Mouse (Mus musculus) T-helper 2 cell (primary cell): ENCODE measurements at regions not wholly inside any gene's neighbourhood (a gene's known extent, or its start where the extent isn't known, plus 50 kb on each side); places are given as distances from the start of the nearest gene placed in this dataset.
"Not testable (repeated sequence)": the region's sequence is repeated elsewhere in the genome, so short reads cannot be mapped to it uniquely, and the experiment has no call there.

Experiments
- in situ Hi-C: fragments of 300-600 bp; cut with MboI, MseI; formaldehyde crosslinking; loops from one replicate; pipeline ENCODE4 v1.15.1; 2025; ENCODE audit warnings: high pct_unique_total_duplicates

DNA sequence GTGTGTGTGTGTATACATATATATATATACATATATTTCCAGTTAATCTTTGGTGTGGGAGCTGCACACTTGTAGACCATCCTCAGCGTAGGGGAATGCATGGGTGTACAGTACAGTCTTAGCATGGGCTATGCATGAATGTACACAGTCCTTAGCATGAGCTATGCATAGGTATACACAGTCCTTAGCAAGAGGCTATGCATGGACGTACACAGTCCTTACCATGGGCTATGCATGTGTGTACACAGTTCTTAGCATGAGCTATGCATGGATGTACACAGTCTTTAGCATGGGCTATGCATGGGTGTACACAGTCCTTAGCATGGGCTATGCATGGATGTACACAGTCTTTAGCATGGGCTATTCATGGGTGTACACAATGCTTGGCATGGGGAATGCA, 70.5 kb downstream of the Rchy1 start:
- in situ Hi-C loops, result no loop called here

DNA sequence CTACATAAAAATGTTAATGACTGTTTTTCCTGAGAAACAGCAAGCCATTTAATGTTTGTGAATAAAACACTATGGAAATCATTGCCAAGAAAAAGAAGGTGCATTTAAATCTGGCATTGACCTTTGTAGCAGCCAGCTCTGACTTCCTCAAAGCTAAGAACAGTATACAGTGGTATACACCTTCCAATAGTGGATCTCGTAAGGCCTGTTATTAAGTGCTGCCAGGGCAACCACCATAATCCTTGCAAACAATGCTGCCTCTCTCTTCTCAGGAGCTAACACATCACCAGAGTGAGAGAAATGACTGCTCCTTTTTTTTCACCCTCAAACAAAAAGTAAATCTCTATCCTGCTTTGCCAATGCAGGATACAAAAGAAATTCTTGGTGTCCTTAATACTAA, 81.1 kb downstream of the Rchy1 start:
- in situ Hi-C loops, result no loop called here

DNA sequence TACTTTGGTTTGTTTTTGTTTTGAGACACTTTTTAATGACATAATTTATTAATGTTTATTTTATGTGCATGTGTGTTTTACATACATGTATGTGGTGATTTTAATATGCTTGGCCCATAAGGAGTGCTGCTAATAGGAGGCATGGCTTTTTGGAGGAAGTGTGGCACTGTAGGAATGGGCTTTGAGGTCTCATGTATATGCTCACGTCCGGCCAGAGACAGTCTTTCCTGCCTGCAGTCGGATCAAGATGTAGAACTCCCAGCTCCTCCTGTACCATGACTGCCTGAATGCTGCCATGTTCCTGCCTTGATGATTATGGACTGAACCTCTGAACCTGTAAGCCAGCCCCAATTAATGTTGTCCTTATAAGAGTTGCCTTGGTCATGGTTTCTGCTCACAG, 82.6 kb downstream of the Rchy1 start:
- in situ Hi-C loops, result no loop called here

DNA sequence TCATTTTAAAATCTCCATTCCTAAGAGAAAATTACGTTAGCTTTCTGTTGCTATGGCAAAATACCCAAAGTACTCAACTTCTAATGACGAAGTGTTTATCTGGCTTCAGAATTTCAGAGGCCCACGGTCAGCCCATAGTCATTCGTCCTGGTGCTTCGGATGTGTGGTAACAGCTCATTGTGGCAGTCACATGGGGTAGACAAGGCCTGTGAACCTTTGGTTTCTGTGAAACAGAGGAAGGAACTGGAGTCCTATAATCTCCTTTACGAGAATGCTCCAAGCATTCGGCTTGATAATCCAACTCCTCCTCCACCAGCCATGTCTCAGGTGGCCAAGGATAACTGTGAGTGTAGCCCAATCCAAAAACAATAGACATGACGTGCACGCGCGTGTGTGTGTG, 84.2 kb downstream of the Rchy1 start:
- in situ Hi-C loops, result no loop called here

DNA sequence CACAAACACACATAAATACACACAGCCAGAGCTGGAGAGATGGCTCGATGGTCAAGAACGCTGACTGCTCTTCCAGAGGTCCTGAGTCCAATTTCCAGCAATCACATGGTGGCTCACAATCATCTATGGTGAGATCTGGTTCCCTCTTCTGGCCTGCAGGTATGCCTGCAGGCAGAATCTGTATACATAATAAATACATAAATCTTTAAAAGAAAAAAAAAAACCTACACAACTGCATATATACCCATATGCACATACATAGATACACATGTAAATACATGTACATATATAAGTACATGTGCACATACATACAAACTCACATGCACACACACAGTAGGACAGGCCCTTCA, 86.2 kb downstream of the Rchy1 start:
- in situ Hi-C loops, result no loop called here

DNA sequence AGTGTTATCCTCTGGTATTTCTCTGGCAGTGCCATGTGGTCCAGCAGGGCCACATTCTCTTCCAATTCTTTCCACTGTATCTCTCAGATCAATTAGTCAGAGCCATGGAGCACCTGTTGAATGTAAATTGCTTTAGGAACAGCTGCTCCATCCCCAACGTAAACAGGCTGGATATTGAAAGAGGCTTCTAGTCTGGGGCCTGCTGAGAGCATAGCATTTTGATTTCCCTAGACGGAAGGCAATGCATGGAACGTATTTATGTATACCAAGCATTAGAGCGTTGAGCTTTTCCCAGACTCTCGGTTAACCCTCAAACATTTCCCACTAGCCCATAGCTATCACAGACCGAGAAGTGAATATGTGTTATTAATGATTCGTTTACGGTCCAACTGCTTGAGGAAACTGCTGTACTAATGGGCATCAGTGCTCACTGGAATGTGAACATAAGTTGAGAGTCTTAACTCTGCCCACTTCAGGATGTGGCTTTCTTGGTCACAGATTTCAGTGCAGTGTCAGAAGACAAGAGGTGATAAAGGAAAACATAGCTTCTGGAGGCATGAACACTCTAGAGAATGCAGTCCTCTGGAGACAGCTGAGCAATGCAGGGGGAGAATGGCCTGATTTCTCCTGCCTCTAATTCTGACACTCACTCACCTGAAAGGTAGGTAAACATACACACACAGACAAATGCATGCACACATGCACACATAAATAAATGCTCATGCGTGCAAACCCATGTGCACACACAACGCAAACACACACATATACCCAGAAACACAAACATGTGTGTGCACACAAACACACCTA, 86.8 kb downstream of the Rchy1 start:
- in situ Hi-C loops, result no loop called here

DNA sequence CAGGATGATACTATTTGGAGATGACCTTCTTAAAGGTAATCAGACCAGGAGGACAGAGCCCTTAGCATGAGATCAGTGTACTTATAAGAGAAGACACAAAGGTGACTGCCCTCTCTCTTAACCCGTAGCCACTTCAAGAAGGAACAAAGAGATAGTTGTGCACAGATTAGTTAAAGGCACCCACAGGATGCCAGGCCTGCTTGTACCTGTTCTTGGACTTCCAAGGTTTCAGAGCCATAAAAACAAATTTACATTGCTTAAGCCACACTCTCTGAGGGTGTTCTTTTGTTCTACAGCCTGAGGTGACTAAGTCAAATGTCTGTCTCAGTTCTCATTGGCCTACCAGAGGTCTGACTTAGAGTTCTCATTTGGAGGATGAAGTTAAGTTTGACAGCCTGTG, 90.1 kb downstream of the Rchy1 start:
- in situ Hi-C loops, result no loop called here

DNA sequence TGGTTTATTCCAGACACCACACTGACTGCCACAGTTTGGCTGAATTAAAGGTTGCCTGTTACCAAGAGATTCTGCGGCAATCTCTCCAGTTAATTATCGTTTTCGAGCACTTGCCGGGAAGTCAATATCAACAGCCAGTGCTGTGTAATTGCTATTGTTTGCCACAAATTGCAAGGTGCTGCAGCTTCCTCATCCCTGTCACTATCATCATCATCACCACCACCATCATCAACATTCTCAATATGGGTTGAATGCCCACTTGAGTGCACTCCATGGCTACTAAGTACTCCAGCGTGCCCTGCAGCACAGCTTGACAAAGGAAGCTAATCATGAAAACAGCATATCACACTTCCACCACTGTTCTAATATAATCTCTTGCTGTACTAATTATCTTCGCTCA, 93.1 kb downstream of the Rchy1 start:
- in situ Hi-C loops, result no loop called here

DNA sequence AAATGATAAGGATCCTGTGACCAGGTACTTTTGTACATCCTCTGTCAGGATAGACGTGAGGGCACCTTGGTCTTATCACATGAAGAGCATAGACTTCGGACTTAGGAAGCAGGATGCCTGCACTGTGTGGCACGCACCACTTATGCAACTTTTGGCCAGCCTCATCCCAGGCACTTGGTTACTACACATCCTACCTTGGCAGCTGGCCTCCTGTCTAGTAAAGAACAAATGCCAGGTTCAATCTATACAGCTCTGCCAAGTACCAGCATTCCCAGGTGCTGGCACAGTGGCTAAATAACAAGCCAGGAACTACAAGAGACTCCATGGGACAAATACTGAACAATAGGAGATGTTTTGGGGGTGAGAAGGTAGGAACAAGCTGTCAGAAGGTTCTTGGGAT, 96.7 kb downstream of the Rchy1 start:
- in situ Hi-C loops, result no loop called here

DNA sequence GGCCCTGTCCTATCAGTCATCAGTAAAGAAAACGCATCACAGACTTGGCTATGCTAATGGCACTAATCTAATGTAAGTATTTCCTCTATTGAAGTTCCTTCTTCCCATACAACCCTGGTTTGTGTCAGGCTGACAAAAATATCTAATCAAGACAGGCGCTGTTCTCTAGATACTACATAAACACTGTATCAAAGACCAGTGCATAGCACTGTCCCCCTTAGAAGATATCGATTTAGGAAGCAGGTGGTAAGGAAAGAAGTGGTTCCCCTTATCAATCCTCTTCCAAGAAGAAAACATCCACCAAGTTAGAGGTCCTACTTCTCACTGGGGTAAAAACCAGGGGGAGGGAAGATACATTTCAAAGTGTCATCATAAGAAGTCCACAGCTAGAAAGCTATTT, 97.5 kb downstream of the Rchy1 start:
- in situ Hi-C loops, result no loop called here

DNA sequence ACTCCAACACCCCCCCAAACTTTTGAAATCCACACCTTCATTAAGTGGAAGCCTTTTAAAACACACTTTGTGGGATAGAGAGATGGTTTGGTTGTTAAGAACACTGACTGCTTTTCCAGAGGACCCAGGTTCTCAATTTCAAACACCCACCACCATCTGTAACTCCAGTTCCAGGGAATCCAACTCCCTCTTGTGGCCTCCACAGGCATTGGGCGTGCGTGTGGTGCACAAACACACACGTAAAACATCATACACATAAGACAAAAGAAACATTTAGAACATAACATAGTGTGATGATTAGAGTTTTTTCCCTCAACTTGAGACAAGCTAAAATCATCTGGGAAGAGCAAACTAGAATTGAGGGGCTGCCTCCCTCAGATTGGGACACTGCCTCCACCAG, 100.0 kb downstream of the Rchy1 start:
- in situ Hi-C loops, result no loop called here

DNA sequence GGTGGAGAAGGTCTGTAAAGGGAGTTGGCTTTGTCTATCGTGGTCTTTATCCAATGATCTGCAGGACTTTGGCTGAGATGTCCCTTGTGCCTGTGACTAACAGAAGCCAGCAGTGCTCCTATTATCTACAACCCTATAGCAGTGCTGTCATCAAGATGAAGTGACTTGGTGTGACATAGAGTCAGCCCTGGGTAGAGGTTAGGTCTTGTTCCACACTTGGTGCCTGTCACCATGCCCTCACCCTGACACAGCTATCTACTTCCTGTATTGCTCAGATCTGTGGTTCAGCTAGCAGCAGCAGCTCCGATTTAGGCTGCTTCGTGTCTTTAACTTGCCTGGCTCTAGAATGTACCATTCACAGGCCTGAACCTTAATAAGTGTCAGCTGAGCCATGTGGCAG, 100.6 kb downstream of the Rchy1 start:
- in situ Hi-C loops, result no loop called here

DNA sequence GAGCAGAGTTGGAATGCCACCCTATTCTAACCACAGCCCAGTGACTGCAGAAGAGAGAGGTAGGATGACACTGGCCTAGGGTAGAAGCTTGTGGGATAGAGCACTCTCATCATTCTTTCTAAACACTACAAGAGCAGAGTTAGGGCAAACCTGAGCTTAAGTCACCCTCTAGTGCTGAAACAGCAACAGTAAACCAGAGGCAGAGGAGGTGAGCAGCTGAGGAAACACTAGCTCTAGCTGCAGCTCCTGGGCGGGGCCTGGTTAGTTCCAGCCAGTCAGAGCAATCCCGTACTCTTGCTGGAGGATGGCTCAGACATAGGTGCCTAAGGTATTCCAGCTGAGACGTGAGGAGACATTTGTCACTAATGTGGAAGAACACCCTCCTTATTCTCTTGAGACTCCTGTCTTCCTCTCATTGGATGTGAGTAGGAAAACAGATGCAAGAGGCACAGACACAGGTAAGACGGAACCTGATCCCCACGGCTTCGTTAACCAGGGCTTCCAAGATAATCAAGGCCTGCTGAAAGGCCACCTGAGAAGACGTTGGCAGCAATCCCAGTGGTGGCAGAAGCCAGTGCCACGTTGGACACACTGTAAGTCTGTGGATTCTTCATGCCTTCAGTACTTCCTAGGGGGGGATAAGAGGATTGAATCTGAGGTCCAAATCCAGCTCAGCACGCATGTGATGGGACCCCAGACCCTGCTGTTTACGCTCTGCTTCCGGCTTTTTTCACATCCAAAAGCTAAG, 101.3 kb downstream of the Rchy1 start:
- in situ Hi-C loops, result no loop called here

DNA sequence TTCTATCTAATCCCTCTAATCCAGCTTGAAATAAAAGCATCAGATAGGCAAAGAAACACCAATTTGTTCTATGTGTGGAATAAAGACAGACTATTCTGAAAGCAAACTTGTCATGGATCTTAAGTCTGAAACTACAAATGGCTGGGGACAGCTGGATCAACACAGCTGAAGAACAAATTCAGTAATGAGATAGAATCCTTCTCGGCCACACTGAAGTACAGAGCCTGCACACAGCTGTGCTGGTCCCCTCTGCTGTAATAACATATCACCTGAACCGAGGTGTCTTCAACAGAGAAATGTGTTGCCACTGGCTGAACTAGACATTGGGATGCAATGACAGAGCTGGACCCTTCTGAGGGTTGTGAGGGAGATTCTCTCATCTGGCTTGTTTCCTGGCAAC, 102.4 kb downstream of the Rchy1 start:
- in situ Hi-C loops, result no loop called here

DNA sequence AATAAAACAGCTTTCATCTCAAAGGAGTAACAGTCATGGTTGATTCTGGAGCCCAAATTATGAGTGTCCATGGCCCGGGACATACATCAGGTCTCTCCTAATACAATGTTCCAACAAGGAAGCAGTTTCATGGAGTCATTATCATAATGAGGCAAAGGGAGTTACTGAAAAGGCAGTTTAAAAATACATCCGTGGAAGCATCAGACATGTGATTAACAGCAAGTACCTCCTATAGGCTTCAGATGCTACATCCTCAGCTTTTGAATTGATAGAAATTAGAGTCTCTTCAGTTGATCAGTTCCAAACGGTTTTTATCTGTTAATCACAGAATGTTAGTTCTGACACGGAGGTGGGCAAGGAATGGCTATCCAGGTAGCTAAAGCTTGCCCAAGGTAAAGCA, 110.5 kb downstream of the Rchy1 start:
- in situ Hi-C loops, result no loop called here

DNA sequence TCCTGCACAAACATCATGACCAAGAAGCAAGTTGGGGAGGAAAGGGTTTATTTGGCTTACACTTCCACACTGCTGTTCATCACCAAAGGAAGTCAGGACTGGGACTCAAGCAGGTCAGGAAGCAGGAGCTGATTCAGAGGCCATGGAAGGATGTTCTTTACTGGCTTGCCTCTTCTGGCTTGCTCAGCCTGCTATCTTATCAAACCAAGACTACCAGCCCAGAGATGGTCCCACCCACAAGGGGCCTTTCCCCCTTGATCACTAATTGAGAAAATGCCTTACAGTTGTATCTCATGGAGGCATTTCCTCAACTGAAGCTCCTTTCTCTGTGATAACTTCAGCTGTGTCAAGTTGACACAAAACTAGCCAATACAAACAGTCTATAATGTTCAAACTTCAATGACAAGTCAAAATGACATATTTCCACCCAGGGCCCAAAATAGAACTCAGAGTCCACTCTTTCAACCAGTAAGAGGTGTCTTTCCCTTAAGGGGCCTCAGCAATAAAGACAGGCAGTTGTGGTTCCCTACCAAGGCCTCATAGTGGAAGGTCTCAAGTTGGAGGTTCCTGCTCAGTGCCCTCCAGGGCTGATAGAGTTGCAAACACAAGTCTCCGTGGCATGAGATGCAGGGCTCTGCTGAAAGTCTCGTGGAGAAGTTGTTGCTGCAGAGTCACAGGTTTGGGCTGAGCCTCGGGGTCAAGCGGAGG, 111.9 kb downstream of the Rchy1 start:
- in situ Hi-C loops, result not testable (repeated sequence)

DNA sequence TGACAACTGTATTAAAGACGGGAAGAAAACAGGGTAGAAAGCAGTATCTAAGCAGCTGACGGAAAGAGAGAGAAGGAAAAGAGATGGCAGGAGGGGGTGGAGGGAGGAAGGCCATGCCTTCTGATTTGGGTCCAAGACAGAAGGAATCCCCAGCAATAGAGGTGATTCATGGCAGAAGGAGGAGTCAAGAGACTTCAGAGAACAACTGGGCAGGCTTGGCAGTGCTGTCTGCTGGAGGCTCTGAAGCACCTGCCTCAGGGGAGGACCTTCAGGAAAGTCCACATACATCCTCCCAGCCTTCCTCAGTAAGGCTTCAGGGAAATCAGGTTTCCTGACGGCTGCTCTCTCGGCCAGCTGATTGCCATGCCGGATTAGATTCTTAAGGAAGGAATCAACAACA, 112.4 kb downstream of the Rchy1 start:
- in situ Hi-C loops, result no loop called here

DNA sequence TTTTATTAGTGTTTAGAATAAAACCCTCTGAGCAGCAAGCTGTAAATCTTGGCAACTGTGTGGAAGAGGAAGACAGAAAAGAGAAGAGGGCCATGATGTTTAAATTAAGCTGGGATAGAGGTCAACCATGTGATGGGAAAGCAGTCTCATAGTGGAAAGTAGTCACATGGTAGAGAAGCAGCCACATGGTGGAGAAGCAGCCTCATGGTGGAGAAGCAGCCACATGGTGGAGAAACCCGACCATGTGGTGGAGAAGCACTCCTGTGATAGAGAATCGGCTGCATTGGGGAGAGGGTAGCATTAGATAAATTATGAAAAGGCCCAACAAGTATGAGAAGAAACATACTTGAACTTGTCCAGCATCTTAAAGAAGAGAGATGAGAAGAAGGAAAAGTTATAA, 113.3 kb downstream of the Rchy1 start:
- in situ Hi-C loops, result no loop called here

DNA sequence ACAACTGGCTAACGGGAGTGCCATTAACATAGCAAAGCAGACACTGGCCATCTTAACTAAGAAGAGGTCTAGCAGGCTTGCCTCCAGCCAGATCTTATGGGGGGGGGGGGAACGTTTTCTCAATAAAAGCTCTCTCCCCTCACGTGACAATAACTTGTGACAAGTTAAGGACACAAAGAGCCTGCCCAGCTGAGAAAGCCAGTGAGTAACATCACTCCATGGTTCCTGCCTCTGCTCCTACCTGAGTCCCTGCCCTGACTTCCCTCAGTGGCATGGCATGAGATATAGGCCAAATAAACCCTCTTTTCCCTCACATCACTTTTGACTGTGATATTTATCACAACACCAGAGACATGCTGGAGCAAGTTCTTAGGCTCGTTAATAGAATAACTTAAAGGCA, 113.8 kb downstream of the Rchy1 start:
- in situ Hi-C loops, result no loop called here

DNA sequence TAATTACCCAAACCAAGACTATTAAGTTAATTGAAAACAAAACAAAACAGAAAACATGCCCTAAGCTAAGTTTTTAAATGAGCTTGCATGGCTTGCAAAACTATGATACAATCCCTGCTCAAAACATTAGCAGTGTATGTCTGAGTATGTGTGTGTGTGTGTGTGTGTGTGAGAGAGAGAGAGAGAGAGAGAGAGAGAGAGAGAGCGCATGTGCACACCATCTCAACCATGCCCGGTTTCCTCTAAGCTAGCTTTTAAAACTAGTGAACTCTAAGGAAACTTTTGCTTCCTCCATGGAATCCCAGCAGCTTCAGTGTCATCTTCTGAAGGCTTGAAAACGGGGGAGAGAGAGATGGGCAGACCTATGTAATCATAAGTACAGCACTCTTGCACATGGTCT, 114.3 kb downstream of the Rchy1 start:
- in situ Hi-C loops, result no loop called here

DNA sequence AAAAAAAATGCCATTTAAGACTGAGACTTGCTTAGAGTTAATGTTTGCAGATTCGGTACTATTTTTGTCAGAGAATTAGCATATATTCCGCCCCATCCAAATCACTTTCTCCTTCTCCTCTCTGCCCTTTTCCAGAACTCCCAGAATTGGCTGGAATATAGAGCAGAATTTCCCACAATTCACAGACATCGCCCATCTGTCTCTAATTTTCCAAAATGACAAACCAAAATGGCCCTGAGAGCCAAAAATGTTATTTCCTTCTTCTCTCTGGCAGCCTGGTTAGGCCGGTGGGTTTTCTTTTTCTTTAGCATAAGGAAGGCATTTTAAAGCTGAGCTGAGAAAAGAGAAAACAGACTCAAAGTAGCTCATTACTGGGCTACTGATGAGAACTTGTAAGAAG, 119.8 kb downstream of the Rchy1 start:
- in situ Hi-C loops, result no loop called here

DNA sequence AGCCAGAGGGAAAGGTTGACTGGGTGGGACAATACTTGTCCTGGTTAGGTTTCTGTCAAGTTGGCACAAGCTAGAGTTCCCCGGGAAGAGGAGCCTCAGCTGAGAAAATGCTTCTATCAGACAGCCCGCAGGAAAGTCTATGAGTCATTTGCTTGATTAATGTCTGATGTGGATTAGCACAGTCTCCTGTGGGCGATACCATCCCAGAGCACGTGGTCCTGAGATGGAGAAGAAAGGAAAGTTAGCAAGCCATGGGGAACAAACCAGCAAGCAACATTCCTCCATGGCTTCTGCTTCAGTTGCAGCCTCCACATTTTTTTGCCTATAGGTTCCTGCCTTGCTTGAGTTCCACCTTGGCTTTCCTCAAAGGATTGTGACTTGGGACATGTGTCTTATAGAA, 121.8 kb downstream of the Rchy1 start:
- in situ Hi-C loops, result no loop called here

DNA sequence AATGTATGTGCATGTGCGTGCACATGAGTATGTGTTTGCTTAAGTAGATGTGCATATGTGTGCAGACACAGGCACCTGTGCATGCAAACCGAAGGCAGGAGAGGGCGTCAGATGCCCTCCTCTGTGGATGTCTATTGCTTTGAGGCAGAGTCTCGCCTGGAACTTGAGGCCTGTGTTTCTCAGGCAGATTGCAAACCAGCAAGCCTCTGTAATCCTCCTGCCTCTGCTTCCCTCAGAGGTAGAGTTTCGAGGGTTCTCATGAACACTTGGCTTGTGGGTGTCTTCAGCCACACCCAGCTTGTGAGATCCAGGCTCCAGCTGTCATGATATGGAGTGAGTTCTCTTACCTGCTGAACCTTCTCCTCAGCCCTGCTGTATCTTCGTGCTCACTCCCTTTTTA, 134.4 kb downstream of the Rchy1 start:
- in situ Hi-C loops, result no loop called here
